Mouse (Mus musculus): ENCODE data around the gene Scrg1.
"Not testable (repeated sequence)": the region's sequence is repeated elsewhere in the genome, so short reads cannot be mapped to it uniquely, and the experiment has no call there.

Scrg1 gene

DNA sequence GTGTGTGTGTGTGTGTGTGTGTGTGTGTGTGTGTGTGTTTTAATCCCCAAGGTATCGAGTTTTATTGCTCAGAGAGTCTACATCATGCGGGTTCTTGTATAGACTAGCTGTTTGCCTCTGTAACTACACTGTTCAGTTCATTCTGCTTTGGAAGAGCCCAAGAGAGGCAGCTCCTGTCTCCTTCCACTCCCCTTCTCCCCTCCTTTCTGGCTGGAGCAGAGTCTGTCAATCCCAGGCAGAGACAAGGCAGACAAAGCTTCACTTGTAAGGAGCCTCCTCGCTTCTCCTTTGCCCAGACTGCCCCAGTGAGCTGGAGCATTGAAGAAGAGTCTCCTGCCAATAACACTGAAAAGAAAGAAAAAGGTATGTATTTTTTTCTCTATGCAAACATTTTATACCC is at the start of gene Scrg1:
Gene Scrg1 (plus strand): TSS at position 159 of the 400 bp plus-strand sequence.
- DNase-seq (ENCODE audit: low spot score) = no peak

DNA sequence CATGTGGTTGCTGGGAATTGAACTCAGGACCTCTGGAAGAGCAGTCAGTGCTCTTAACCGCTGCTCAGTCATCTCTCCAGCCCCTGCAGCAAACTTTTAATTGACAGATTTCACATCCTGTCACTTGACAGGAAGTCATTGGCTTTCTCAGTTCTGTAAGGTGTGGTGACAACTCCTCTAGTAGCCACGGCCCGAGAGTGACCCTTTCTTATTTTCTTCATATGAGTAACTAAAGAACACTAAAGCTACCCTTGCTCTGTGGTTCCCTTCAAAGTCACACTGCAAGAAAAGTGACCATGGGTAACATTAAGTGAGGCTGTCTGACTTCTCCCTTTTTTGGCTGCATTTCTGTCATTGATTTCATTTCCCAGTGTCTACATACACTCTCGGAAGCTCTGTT is 49.4 kb upstream of the Scrg1 start:
- DNase-seq (ENCODE audit: low spot score) = no peak

DNA sequence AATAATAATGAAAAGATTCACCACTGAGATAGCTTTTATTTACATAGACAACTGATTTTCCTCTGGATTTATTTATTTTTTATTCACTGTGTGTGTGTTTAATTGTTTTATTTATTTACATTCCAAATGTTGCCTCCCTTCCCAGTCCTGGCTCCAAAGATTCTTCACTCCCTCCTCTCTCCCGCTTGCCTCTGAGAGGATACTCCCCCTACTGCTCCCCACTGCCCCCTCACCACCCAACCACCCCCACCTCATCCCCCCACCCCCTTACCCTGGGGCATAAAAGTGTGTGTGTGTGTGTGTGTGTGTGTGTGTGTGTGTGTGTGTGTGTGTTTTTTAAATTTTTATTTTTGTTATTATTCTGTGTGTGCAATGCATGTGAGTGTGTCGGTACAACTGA is 46.4 kb upstream of the Scrg1 start:
- DNase-seq (ENCODE audit: low spot score) = no peak

DNA sequence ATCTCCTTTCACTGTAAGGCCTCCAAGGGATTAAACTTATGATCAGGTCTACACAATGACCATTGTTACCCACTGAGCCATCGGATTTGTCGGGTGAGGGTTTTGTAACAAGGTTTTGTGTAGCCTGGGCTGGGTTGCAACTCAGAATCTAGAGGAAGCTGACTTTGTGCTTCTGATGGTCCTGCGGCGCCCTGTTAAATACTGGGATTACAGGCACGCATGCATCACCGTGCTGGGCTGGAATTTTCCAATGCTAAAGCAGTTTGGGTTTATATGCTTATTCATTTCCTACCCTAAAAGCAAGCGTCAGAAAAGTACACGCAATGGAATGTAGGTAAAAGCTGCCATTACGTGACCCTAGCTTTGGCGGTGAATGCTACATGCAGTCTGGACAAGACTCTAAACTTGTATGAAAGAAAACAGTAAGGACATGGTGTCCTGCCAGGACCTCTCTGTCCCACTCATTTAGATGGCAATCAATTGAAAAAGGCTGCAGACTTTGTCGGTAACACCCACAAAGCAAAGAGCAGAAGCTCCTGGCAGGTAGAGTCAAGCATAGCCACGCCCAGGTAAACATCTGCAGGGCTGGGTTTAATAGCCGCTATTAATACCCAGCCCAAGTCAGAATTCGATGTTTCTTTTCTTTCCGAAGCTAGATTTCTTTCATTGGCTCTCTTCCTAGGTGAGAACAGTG is 45.8 kb upstream of the Scrg1 start:
- no peak for DNase-seq (ENCODE audit: low spot score)

DNA sequence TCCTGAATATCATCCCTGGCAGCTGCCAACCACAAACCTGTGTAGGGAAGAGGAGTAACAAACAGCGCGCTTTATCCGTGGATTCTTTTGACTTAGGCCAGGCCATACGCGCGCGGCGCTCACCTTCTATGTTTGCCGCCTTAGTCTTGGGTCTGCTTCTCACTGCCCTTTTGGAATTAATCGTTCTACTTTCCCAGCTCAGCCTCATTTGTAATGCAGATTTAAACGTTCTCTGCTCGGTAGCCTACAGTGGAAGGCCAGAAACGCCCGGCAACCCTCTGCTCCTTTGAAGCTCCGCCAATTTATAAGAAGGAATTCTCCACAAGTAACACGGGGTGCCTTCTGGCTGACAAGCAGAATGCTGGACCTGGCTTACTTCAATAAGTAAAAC is 45.3 kb upstream of the Scrg1 start:
- no peak for DNase-seq (ENCODE audit: low spot score)

DNA sequence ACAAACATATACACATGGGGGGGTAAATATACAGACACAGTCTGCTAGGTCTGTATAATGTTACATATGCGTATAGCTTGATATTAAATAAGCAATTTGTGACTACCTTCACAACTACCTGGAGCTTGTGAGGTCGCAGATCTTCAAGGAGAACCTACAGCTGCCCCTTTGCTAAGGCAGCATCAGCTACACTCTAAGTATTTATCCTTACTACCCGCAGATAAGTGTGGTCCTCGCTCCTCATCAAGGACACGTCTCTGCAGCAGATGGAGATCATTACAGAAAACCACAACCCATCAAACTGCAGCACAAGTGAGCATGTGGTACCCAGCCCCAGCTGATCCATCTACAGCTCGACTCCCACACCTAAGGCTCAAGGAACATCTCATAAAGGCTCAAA is 44.4 kb upstream of the Scrg1 start:
- no peak for DNase-seq (ENCODE audit: low spot score)

DNA sequence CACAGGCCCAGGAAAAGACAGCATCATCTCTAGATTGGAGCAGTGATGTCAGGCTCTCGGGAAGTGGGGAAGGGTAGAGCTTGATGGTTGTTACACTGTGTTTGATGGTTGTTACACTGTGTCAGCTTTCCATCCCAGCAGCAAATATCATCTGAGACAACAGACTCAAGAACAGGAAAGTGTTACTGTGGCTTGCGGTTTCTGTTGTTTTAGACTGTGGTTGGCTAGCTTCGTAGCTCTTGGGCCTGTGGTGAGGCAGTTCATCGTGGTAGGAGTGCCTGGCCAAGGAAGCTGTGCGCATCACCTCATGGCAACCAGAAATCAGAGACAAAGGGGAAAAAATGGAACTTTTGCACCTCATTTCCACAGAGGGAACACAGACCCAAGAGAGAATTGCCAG is 38.9 kb upstream of the Scrg1 start:
- DNase-seq (ENCODE audit: low spot score) = no peak

DNA sequence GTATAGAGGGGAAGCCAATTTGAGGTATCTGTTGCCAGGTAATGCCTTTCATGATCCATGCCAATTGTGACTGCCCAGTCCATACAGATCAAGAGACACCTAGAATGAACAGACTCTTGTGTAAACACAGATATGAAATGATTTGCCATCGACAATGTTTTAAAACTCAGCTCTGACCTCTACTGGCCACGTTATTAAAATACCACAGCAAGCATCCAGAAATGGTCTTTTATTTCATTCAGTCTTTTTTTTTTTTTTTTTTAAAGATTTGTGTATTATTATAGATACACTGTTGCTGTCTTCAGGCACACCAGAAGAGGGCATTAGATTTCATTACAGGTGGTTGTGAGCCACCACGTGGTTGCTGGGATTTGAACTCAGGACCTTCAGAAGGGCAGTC is 29.6 kb upstream of the Scrg1 start:
- DNase-seq (ENCODE audit: low spot score) = no peak

DNA sequence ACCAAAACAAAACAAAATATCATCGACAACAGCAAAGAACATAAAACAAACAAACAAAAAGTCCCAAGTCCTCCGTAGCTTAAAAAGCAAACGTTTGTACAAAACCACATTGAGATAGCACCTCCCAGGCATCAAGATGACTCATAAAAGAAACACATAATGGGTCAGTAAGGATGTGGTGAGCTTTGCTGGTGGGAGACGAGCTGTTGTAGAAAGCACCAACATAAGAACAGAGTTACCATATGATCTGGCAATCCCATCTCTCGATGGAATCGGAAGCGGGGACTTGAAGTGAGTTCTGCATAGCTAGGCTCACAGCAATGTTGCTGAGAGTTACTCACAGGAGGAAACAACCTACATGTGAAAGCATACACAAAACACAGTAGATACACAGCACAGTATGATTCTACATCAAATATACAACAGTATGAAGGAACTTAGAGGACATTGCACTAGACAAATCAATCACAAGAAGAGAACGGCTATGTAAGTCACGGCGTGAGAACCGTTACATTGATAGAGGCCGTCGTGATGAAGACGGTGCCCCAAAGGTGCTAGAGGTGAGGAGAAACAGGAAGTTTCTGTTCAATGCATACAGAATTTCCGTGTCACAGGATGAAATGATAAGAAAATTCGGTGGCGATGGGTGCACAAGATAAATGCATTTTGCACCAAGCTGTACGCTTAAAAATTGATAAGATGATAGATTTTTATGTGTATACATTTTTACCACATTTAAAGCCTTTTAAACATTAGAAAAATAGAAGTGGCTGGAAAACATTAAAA is 27.9 kb upstream of the Scrg1 start:
- no peak for DNase-seq (ENCODE audit: low spot score)

DNA sequence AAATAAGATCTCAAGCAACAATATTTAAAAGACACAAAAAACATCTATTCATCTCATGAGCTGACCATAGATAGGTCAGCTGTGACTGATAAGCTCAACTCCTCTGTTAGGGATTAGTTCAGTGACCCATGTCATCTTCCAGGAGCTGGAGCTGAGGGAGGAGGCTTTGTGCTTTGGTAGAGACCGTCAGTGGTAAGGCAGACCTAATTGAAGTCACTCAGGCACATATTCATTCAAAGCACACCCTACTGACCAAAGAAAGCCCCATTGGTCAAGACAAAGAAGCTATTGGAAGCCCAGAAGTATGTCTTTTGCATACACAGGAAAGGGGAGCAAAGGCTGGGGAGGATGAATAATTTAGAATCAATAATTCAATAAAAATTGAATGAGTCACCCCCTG is 27.2 kb upstream of the Scrg1 start:
- DNase-seq (ENCODE audit: low spot score) = no peak

DNA sequence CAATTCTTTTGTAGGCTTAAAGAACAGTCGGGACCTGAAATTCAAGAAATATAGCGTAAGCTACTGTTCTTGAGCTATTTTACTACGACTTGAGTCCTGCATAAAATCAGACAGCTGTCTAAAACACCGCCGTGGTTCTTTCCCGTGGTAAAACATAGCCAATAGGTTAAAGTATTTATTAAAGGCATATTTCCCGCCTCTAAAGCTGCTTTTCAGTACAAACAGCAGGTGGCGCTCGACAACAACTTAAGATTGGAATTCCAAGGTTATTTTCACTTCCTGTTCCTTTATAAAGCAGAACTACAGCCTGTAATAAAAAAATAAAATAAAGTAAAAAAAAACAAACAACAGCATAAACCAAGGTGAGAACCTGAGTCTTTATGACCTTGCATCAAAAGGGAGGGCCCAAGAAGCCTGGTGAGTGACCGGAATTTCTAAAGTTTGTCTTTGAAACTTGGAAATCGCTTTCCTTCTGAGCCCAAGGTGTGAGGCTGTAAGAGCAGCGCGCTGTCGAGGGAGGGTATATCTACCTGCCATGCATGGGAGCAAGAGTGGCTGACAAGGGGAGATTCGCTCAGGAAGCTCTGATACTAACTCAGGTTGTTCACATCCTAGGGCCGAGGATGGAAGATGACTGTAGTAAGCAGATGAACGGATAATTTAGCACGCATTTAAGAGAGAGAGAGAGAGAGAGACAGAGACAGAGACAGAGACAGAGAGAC is 26.4 kb upstream of the Scrg1 start:
- DNase-seq (ENCODE audit: low spot score) = peak; percentile 43

DNA sequence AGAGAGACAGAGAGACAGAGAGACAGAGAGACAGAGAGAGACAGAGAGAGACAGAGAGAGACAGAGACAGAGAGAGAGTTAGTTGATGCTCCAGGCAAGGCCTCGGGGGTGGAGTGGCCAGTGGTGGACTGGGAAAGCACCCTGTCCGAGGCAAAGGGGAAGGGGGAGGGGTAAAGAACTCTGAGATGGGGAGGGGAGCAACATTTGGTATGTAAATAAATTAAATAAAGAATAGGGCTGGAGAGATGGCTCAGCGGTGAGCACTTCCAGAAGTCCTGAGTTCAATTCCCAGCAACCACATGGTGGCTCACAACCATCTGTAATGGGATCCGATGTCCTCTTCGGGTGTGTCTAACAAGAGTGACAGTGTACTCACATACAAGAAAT is 25.8 kb upstream of the Scrg1 start:
- DNase-seq (ENCODE audit: low spot score) = not testable (repeated sequence)

DNA sequence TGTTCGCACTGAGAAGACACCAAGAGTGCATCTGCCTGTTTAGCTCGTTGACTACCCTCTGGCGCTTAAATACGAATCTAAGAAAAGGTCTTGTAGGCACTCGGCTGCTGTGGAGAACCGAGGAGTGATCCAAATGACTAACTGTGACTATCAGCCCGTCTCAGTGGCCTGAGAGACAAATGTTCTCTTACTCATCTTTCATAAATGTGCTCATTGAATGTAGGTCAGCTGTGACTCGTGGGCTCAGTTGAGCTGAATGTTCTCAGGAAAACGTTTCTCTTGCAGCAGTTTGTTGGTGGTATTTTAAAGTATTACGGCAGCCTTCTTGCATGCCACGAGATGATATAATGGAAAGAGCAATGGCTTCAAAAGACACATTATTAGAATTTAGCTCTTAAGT is 24.8 kb upstream of the Scrg1 start:
- DNase-seq (ENCODE audit: low spot score) = no peak

DNA sequence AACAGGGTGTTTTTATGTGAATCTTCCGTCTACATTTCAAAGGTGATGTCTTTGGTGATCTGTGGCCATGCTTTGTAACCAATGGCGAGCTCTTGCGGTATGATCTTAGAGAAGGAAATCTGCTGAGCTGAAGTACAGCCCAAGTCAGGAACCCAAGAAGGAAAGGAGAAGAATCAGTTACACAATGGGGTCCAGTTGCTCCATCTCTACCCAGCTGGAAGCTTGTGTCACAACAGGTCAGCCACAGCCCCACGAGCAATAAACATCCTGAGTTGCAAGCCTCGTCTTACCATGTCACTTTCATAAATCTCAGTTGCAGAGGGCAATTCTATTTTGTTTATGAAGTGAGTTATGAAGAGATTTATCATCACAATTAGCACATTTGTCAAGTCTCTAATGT is 22.9 kb upstream of the Scrg1 start:
- DNase-seq (ENCODE audit: low spot score) = no peak

DNA sequence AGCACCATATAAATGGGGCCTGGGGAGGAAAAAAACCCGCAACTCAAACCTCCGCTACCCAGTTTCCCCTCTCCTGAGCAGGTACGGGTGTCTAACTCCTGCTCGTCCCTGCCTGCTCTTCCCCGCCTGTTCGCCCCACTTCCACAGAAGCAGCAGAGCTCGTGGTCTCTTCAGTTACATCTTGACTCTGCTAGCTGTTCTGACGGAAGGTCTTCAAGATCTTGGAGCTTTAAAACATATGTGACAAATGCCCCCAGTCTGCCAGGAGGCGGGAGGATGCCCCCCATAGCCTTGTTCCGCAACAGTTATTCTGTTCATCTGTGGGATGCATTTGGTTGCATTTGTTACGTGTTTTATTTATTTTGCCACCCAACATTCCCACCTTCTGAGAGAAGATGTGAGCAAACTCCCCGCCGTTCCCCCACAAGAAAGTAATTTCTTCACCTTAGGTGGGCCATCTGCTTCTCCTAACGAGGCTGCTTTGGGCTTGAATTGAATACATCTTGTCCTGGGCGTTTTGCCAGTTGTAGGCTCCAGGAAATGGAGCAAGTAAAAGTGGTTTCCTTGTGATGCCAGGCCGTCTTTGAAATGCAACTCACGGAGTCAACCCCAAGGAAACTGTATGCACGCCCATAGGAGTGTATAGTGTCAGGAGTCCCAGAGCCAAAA is 19.8 kb upstream of the Scrg1 start:
- DNase-seq (ENCODE audit: low spot score) = no peak

DNA sequence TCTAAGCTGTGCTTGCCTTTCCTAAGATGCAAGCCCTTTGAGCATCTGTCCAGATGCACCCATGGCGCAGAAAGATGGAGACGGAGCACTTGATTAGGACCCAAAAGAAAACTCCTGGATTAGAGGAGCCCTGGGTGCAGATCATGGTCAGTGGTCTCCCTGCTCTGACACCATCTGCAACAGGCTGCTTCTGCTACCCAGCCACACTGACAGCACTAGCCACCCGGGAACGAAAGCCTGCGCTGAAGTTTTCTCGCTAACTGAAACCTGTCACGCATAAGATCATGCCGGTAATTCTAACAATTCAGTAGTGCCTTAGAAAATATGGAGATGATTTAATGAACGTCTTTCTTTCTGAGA is 19.3 kb upstream of the Scrg1 start:
- DNase-seq (ENCODE audit: low spot score) = no peak

DNA sequence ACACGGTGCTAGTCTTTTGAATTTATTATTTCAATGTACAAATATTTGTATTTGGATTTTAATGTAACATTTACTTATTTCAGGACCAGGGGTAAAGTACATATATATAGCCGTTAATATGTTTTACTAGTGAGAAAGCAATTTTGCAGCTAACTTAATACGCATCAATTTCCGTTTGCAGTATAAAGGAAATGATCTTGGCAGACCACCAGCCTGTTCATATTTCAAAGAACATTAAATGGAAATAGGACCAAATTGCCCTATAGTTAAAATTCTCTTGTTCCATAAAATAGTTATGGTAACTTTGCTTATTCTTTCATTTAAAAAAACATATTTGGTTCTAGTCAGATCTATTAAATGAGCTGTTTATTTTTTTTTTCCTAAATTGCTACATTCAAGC is 14.6 kb upstream of the Scrg1 start:
- DNase-seq (ENCODE audit: low spot score) = no peak

DNA sequence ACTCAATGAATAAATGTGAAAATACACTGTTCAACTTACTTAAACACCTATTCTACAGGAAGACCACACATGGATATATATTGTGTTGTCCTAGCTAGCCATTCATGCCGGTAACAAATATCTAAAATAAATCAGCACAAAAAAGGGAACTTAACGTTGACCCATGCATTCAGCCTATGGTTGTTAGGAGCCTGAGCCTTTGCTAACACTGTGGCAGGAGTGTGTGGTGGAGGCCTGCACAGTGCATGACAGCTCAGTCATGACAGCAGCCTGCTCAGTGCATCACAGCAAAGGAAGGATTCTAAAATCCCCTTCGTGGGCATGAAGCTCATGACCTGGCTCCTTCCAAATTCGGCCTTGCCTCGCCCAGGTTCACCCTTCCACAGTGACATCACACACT is 14.2 kb upstream of the Scrg1 start:
- DNase-seq (ENCODE audit: low spot score) = no peak

DNA sequence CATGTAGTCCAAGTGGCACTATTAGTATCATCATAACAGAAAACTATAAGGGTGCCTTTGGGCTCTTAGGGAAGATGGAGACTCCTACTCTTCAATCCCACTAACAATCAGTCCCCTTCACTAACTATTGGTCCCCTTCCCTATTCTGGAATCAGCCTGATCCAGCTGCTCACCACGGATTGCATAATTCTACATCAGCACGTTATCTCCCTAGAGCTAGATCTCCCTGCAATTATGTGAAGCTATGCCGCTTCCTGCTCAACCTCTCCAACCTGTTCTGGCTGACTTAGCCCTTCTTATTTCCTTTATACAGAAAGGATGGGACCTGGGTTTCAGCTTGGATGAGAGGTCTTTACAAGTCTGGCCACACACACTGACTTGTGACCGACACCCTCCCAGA is 12.4 kb upstream of the Scrg1 start:
- DNase-seq (ENCODE audit: low spot score) = no peak

DNA sequence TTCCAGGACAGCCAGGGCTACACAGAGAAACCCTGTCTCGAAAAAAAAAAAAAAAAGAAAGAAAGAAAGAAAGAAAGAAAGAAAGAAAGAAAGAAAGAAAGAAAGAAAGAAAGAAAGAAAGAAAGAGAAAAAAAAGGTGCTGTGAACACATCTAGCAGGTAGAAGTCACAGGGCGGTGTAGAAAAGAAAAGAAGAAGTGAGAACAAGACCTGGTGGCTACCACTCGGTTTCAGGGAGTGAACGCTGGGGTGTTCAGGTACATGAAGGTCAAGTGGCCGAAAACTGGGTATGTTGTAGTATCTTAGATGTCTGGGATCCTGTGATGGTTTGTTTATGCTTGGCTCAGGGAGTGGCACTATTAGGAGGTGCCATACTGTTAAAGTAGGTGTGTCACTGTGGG is 9.8 kb upstream of the Scrg1 start:
- not testable (repeated sequence) for DNase-seq (ENCODE audit: low spot score)

DNA sequence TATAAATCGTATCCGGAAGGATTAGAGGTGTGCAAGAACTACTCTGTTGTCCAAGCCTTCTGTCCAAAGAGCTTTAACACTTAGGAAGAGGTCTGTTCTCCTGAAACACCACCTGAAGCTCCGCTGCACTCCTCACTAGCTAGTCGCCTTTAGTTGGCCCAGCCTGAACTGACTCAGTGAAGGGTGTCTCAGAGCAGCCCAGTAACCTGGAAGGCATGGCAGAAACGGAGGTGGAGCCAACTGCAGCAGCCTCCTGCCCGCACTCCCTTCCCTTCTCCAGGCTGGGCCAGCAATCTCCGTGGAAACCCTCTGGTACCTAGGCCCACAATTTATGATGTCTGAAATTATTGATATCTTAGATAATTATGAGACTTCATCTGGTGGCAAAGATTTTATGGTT is 5.0 kb upstream of the Scrg1 start:
- DNase-seq (ENCODE audit: low spot score) = no peak

DNA sequence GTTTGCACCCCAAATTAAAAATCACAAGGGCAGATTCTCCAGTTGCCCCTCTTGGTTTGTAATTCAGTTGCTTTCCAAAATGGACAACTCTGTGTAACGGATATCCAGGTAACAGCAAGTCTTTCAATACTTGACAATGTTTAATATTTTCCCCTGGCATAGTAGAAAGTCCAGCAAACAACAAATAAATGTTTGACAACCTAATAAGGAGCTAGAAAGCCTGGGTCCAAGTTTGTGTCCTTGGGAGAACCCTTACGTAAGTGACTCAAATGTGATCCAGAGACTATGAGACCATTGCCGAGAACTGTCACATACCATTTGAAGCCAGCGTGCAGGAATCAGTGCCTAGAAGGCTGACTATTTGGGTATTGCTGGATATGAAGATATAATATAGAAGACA is 3.8 kb upstream of the Scrg1 start:
- DNase-seq (ENCODE audit: low spot score) = no peak

DNA sequence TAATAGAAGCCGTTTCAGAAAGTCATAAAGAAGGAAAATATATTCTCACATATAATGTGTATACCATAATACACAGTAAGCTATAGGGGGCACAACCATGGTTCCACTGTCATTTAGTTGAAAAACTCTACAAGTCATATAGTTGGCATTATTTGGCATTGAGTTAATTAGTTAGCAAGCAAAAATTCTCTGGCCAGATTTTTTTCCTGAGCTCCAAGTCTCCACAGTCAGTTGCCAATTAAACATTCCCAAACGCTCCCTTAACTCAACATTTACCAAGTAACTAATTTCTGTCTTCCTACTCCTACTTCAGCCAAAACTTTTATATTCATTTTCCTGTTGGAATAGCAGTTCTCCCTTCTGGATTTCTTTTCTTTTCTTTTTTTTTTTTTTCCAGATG is 2.4 kb upstream of the Scrg1 start:
- DNase-seq (ENCODE audit: low spot score) = no peak
